Mouse (Mus musculus) liver, embryonic 12.5 days (tissue): Measurements from ENCODE around the gene Krt78. TPM values are rescaled to one million over a fixed set of nuclear protein-coding genes. Genes with fewer than 3 reads are reported as not detected.
A peak's percentile ranks its signal among the peaks of the same experiment; 100 is the strongest.

Experiments
- ATAC-seq: fragments of 200-750 bp; cut with Nextera tagmentation; 2 replicates; pipeline ENCODE4 v1.8.0; 2017; ENCODE audit warnings: moderate number of reproducible peaks, mild to moderate bottlenecking, moderate library complexity
- H3K27ac ChIP-seq: fragments of 300-500 bp; sonication (generic); 2 replicates; pipeline ENCODE4 v1.5.1; 2016; ENCODE audit warnings: mild to moderate bottlenecking
- H3K27me3 ChIP-seq: fragments of 300-500 bp; sonication (generic); replicated peaks from 2 replicates; pipeline ENCODE4 v1.6.1; 2016; ENCODE audit warnings: mild to moderate bottlenecking, moderate library complexity
- H3K36me3 ChIP-seq: fragments of 300-500 bp; sonication (generic); 2 replicates; pipeline ENCODE4 v1.6.1; 2016; ENCODE audit warnings: mild to moderate bottlenecking, moderate library complexity
- H3K4me1 ChIP-seq: fragments of 300-500 bp; sonication (generic); 2 replicates; pipeline ENCODE4 v1.6.1; 2016
- H3K4me2 ChIP-seq: fragments of 300-500 bp; sonication (generic); 2 replicates; pipeline ENCODE4 v1.6.1; 2016; ENCODE audit warnings: mild to moderate bottlenecking, moderate library complexity
- H3K4me3 ChIP-seq: fragments of 300-500 bp; sonication (generic); 2 replicates; pipeline ENCODE4 v1.5.1; 2016; ENCODE audit warnings: mild to moderate bottlenecking, moderate library complexity
- H3K9ac ChIP-seq: fragments of 300-500 bp; sonication (generic); 2 replicates; pipeline ENCODE4 v1.6.1; 2016; ENCODE audit warnings: mild to moderate bottlenecking, moderate library complexity
- H3K9me3 ChIP-seq: fragments of 300-500 bp; sonication (generic); replicated peaks from 2 replicates; pipeline ENCODE4 v1.6.1; 2016; ENCODE audit warnings: mild to moderate bottlenecking, moderate library complexity
- WGBS: fragments of 180-500 bp; shearing (Covaris S2); methylation state at CpG from one replicate; pipeline ENCODE4 v1.1.7; 2016; ENCODE audit not compliant: insufficient replicate concordance; 5-methylcytosine and 5-hydroxymethylcytosine counted together
- polyA plus RNA-seq: library from polyadenylated mRNA; unstranded; fragments of >200 nt; fragmentation: Nextera tagmentation; extraction: Ambion mirVana; gene quantifications from 2 replicates; pipeline ENCODE4 v1.2.1, GENCODE M21; 2016

The Krt78 gene
- polyA plus RNA-seq, 1 experiment from 2014 or later = not detected

- Histone ChIP-seq H3K4me2 (peak overlapping the region; percentile 57), H3K27ac (no peak overlapping the region), H3K9ac (no peak overlapping the region), H3K4me3 (no peak overlapping the region), H3K27me3 (no peaks in the 10 kb centered on the region), H3K4me1 (peaks cover 18% of the 10 kb centered on the region), H3K36me3 (no peaks in the 10 kb centered on the region), H3K9me3 (no peaks in the 10 kb centered on the region)
- no peak for ATAC-seq
- WGBS = 10% methylated on average over 6 of the region's 6 CpGs
Measured at GRCm38 (mm10) chr15:101984746-101985145, 30.7 kb upstream of the Krt78 start.

DNA sequence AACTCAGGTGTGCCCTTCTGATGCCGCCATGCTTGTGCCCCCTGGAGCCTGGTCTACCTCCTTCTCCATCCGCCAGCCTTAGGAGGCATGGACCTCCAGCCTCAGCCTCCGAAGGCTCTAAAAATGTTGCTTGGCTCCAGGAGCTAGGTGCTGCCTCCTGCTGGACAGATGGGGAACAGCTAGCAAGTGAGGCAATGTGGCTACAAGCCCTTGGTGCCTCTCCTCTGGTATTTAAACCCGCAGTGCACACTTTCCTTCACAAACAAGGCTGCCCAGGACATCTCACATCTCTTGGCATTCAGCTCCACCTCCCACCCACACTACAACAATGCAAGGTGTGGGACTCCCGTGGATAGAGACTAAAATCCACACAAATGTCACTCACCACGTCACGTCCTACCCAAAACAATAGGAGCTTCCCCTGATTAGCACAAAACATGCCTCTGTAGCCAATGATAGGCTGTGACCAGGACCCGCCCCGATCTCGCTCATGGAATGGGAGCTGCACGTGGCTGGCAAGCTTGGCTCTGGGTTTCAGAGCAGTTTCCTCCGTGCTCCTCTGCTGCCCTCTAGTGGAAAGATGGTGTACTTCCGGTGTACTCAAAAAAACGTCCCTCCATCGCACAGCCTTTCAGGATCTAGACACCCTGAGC is 30.0 kb upstream of the Krt78 start:
- ATAC-seq = peak; percentile 87
- Histone ChIP-seq H3K9me3 (no peaks in the 10 kb centered on the region), H3K4me1 (peaks cover 19% of the 10 kb centered on the region), H3K9ac (no peak overlapping the region), H3K4me3 (peak overlapping the region; percentile 28), H3K4me2 (peak overlapping the region; percentile 57), H3K27me3 (no peaks in the 10 kb centered on the region), H3K27ac (peak overlapping the region; percentile 47), H3K36me3 (no peaks in the 10 kb centered on the region)
- 2% methylated on average over 15 of the region's 15 CpGs for WGBS

DNA sequence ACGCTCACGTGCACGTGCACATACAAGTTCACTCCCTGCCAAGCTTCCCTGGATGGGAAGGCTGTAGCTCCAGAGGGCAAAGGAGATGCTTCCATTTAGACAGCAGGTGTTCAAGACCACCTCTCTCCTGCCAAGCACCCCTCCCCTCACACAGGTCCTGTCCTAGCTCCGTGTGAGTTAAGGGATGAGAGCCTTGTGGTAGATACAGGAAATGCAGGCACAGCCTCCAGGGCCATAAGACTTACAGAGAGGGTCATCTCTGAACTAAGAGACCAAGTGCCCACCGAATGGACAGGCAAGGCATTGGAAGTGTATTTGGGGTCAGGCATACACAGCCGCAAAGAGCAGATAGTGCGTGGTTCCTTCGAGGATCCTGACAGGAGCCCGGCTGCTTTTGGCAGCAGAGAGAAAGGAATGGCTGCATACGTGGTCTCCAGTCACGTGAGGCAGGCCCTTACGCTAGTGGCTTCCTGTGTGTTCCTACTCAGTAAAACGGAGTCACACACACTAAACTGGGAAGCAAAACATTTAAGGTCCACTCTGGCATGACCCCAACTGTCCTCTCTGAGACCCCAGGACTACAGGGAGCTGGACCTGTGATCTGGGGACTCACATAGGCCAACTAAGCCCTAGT is 29.3 kb upstream of the Krt78 start:
- Histone ChIP-seq H3K9ac (no peak overlapping the region), H3K27ac (peak overlapping the region; percentile 47; the same call in 1 of the 2 replicates), H3K4me2 (peak overlapping the region; percentile 57), H3K4me1 (peaks cover 25% of the 10 kb centered on the region), H3K36me3 (no peaks in the 10 kb centered on the region), H3K4me3 (peak overlapping the region; percentile 28; the same call in 1 of the 2 replicates), H3K27me3 (no peaks in the 10 kb centered on the region), H3K9me3 (no peaks in the 10 kb centered on the region)
- ATAC-seq = no peak
- 69% methylated on average over 13 of the region's 13 CpGs for WGBS

GRCm38 (mm10) chr15:101980849-101981248 is 26.8 kb upstream of the Krt78 start:
- no peak overlapping the region for H3K4me2 ChIP-seq
- ATAC-seq = no peak
- no peak overlapping the region for H3K4me3 ChIP-seq
- WGBS = 59% methylated on average over 6 of the region's 6 CpGs
- H3K36me3 ChIP-seq = no peaks in the 10 kb centered on the region
- H3K9ac ChIP-seq = no peak overlapping the region
- H3K27me3 ChIP-seq = no peaks in the 10 kb centered on the region
- no peak overlapping the region for H3K27ac ChIP-seq
- H3K4me1 ChIP-seq = peaks cover 50% of the 10 kb centered on the region
- no peaks in the 10 kb centered on the region for H3K9me3 ChIP-seq

GRCm38 (mm10) chr15:101977043-101977726 is 23.1 kb upstream of the Krt78 start:
- H3K9ac ChIP-seq = peak overlapping the region; percentile 69
- no peaks in the 10 kb centered on the region for H3K9me3 ChIP-seq
- H3K27me3 ChIP-seq = peaks cover 20% of the 10 kb centered on the region
- ATAC-seq = peak; percentile 96
- WGBS = 3% methylated on average over 27 of the region's 39 CpGs
- peak overlapping the region; percentile 48 for H3K4me3 ChIP-seq
- H3K36me3 ChIP-seq = no peaks in the 10 kb centered on the region
- peak overlapping the region; percentile 79 for H3K4me2 ChIP-seq
- peaks cover 54% of the 10 kb centered on the region for H3K4me1 ChIP-seq
- H3K27ac ChIP-seq = peak overlapping the region; percentile 76

DNA sequence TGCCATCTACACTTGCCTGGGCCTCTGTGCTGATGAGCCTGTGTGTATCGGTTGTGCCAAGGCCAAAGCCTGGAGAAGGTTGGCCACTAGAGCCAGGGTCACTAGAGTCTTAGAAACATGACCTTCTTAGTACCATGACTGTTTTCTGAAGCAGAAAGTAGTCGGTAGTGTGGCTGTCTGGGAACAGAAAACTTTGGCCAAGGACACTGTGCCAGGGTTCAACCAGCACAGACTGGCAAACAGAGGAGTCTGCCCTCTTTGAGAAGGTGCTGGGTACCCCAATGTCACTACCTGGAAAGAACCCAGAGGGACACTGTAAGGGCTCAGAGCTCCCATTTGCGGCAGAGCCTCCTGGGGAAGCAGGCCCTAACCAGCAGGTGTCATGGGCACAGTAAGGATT is 22.6 kb upstream of the Krt78 start:
- H3K27me3 ChIP-seq = peaks cover 26% of the 10 kb centered on the region
- WGBS = 64% methylated on average over 3 of the region's 3 CpGs
- H3K9ac ChIP-seq = peak overlapping the region; percentile 69
- peak overlapping the region; percentile 76 for H3K27ac ChIP-seq
- peak overlapping the region; percentile 79 for H3K4me2 ChIP-seq
- no peaks in the 10 kb centered on the region for H3K9me3 ChIP-seq
- no peak for ATAC-seq
- no peaks in the 10 kb centered on the region for H3K36me3 ChIP-seq
- peaks cover 54% of the 10 kb centered on the region for H3K4me1 ChIP-seq
- no peak overlapping the region; the same call in 1 of the 2 replicates for H3K4me3 ChIP-seq

GRCm38 (mm10) chr15:101976023-101976422 is 21.9 kb upstream of the Krt78 start:
- Histone ChIP-seq H3K9ac (peak overlapping the region; percentile 42; the same call in 1 of the 2 replicates), H3K4me2 (peak overlapping the region; percentile 79)

GRCm38 (mm10) chr15:101974083-101974845 is 20.2 kb upstream of the Krt78 start:
- no peaks in the 10 kb centered on the region for H3K9me3 ChIP-seq
- H3K27ac ChIP-seq = peak overlapping the region; percentile 22; the same call in 1 of the 2 replicates
- no peak for ATAC-seq
- H3K9ac ChIP-seq = no peak overlapping the region
- no peak overlapping the region for H3K4me3 ChIP-seq
- peaks cover 34% of the 10 kb centered on the region for H3K27me3 ChIP-seq
- peaks cover 54% of the 10 kb centered on the region for H3K4me1 ChIP-seq
- no peak overlapping the region for H3K4me2 ChIP-seq
- H3K36me3 ChIP-seq = no peaks in the 10 kb centered on the region
- WGBS = 56% methylated on average over 16 of the region's 16 CpGs

More at GRCm38 (mm10) chr15:101976023-101976422, 21.9 kb upstream of the Krt78 start:
- 39% methylated on average over 5 of the region's 5 CpGs for WGBS
- Histone ChIP-seq H3K9me3 (no peaks in the 10 kb centered on the region), H3K4me1 (peaks cover 54% of the 10 kb centered on the region), H3K4me3 (no peak overlapping the region), H3K36me3 (no peaks in the 10 kb centered on the region), H3K27me3 (peaks cover 32% of the 10 kb centered on the region), H3K27ac (peak overlapping the region; percentile 76)
- ATAC-seq = peak; percentile 65

DNA sequence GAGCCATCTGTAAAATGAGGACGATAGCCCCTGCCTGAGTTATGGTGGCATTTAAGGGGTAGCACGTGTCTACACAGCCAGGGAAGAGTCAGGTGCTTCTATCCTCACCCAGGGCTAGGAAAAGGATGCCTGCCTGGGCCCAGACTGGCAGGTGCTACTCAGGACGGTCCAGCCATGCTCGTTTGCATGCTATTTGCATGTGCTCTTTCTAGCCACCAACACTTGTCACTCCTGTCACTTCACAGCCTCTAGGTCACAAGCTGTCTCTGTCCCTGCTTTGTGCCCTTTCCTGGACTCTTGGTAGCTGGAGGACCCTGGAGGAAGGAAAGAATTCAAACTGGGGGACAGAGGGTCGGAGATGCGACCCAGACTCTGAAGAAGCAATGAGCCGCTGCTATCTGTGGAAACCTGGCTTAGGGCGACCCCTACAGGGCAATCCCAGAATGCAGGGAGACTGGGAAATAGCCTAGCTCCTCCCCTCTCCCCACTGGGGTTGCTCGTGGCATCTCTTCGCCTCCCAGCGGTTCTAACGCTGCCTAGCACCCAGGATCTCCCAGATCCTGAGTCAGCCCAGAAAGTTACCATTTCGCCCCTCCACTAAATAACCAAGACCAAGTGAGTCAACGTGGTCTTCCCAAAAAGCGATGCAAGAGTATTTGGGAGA is 19.5 kb upstream of the Krt78 start:
- H3K4me3 ChIP-seq = no peak overlapping the region
- no peaks in the 10 kb centered on the region for H3K36me3 ChIP-seq
- H3K9ac ChIP-seq = no peak overlapping the region
- no peak; the same call in 1 of the 2 replicates for ATAC-seq
- H3K27ac ChIP-seq = no peak overlapping the region
- peaks cover 48% of the 10 kb centered on the region for H3K4me1 ChIP-seq
- 12% methylated on average over 15 of the region's 15 CpGs for WGBS
- H3K4me2 ChIP-seq = no peak overlapping the region
- H3K9me3 ChIP-seq = no peaks in the 10 kb centered on the region
- H3K27me3 ChIP-seq = peaks cover 34% of the 10 kb centered on the region

DNA sequence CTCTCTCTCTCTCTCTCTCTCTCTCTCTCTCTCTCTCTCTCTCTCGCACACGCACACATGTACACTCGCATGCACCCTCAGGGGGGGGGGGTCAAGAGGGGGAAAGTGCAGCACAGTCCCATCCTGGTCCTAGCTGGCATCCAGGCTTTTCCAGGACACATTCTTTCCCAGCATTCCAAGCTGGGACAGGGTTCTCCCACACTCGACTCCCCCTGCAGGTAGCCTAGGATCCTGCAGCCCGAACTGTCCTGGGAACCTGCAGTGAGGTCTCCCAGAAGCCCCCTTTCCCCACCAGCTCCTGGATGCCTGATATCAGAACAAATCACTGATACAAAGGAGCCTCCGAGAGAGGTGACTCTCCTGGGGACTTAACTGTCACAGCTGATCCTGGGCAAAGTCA is 16.4 kb upstream of the Krt78 start:
- Histone ChIP-seq H3K4me1 (peaks cover 19% of the 10 kb centered on the region), H3K4me3 (no peak overlapping the region), H3K27ac (no peak overlapping the region), H3K9me3 (no peaks in the 10 kb centered on the region), H3K36me3 (no peaks in the 10 kb centered on the region), H3K27me3 (peaks cover 34% of the 10 kb centered on the region), H3K4me2 (no peak overlapping the region), H3K9ac (no peak overlapping the region)
- 10% methylated on average over 3 of the region's 6 CpGs for WGBS
- no peak for ATAC-seq

DNA sequence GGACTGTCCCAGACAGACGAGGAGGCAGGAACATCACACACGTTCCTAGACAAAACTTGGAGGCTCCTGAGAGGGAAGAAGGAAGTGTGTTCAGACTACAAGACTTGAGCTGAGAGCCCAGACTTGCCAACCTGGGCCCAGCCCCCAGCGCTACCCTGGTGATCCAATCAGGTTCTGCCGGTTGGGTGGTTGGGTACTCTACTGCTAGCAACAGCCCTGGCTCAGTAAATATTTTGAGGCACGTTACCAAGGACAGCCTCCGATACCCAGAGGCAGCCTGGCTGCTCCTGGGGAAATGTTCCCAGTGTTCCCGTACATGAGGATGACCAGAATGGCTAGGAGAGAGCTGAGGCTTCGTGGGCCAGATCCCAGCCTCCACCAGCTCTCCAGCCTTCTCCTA is 12.7 kb upstream of the Krt78 start:
- Histone ChIP-seq H3K36me3 (no peaks in the 10 kb centered on the region), H3K9ac (no peak overlapping the region), H3K27ac (no peak overlapping the region), H3K9me3 (no peaks in the 10 kb centered on the region), H3K4me3 (no peak overlapping the region), H3K4me1 (no peaks in the 10 kb centered on the region), H3K27me3 (peaks cover 14% of the 10 kb centered on the region), H3K4me2 (no peak overlapping the region)
- 62% methylated on average over 8 of the region's 8 CpGs for WGBS
- no peak for ATAC-seq
